Mouse (Mus musculus): ENCODE data around the gene Ptgfrn. TPM values are rescaled to one million over a fixed set of nuclear protein-coding genes. Genes with fewer than 3 reads are reported as not detected.
A peak's percentile ranks its signal among the peaks of the same experiment; 100 is the strongest.

The Ptgfrn gene
- polyA plus RNA-seq (2021): 160 TPM

DNA sequence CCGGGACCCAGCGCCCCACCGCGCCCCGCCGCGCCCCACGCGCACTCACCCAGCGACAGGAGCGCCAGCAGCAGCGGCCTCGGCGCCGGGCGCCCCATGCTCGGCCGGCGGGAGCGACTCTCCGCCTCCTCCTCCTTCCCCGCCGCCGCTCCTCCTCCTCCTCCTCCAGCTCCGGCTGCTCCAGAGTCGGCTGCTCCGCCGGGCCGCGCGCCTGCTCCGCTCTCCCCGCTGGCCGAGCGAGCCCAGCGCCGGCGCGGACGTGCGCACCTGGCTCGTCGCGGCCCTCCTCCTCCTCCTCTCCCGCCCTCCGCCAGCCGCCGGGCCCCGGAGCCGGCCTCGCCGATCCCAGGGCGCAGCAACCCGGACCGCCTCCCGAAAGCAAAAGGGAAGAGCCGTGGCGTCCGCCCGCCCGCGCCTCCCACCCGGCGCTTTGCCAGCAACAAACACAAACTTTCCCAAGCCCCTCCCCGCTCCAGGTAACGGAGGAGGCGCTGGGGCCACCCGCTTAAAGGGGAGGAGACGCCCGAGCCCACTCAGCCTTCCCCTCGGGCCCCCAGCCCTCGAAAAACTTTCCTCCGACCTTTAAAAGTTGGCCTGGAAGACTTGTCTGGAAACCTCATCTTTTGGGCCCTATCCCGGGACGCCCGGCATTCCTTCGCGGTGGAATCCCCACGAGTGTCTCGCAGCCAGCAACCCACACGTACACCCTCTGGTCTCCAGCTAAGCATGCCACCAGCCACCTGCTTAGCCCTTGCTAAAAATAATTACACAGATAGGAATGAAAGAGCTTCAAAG is at the start of gene Ptgfrn:
TSS of gene Ptgfrn (minus strand) at position 236 of the 795 bp plus-strand sequence.
- in situ Hi-C loops (cut with MboI; ENCODE audit: low pct_unique_long_range_greater_than_20kb): no loop called here
- ChIA-PET CTCF (no interaction called here), POLR2A (interaction anchor here (0.5 to 1.0 kb wide), 4 partner anchors 13 to 158 kb away, joined by 3 to 4 read pairs (median 3); no protein-coding TSS in a partner anchor)
- no peak for TF ChIP-seq CTCF (IDR thresholded peaks at IDR 0.05)
- H3K27me3 ChIP-seq: no peaks in the 10 kb centered on the region
- DNase-seq (ENCODE audit: low read depth, low spot score) (no peak), ATAC-seq (peak; percentile 36)

DNA sequence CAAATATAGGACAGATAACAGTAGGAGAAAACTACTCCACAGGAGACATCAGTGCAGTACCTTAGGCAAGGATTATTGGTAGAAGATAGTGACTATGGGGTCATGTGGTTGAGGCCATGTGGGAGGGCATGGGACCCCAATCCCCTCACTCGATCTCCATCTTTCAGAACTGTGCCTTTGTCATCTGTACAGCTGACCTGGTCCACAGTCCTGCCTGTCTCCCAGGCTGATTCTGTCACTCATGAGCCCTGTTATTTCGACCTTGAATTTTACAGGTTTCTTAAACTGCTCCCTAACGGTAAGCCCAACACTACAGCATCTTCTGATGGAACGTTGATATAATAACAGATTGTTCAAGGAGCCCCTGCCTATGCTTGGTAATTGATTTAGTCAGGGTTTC is 49.6 kb upstream of the Ptgfrn start:
- DNase-seq (ENCODE audit: low read depth, low spot score) (no peak), ATAC-seq (no peak)
- H3K27me3 ChIP-seq: peaks cover 4% of the 10 kb centered on the region
- ChIA-PET POLR2A (no interaction called here), CTCF (no interaction called here)
- TF ChIP-seq CTCF (IDR thresholded peaks at IDR 0.05): no peak
- in situ Hi-C loops (cut with MboI; ENCODE audit: low pct_unique_long_range_greater_than_20kb): loop anchor here (5.0 kb wide), 1 partner anchor 187 kb away; no protein-coding TSS in a partner anchor

DNA sequence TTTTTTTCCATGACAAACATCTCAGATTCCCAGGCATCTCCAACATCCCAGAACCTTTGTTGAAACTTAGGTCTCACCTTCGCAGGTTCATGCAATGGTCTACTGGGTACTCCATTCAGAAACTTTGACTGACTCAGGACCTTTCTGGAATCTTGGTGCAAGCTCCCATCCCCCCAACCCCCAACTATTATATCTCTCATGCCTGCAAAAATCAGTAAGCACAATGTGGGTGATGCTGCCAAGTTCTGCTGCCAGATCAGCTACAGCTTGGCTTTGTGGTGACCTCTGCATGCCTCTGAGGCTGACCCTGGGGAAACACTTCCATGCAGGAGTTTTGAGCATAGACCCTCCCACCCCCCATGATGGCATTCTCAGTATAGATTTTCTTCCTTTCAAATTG is 44.0 kb upstream of the Ptgfrn start:
- in situ Hi-C loops (cut with MboI; ENCODE audit: low pct_unique_long_range_greater_than_20kb): no loop called here
- POLR2A ChIA-PET: no interaction called here
- H3K27me3 ChIP-seq: peaks cover 4% of the 10 kb centered on the region
- ATAC-seq: no peak
- CTCF ChIA-PET: no interaction called here
- DNase-seq (ENCODE audit: low read depth, low spot score): no peak
- TF ChIP-seq CTCF (IDR thresholded peaks at IDR 0.05): no peak

DNA sequence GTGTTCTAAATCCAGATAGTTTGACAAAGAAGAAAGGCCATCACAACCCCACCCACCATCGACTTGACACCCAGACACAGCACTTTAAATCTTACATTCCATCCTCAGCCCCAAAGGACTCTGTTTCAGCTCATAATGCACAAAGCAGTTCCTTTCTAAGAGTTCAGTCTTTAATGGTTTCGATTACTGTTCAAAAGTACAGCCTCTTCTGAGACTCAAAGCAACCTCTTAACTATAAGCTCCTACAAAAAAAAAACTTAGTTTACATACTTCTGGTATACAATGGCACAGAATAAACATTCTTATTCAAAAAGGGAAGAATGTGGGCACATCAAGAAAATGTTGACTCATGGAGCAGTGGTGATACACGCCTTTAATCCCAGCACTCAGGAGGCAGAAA is 43.3 kb upstream of the Ptgfrn start:
- POLR2A ChIA-PET: no interaction called here
- TF ChIP-seq CTCF (IDR thresholded peaks at IDR 0.05): no peak
- H3K27me3 ChIP-seq: peaks cover 4% of the 10 kb centered on the region
- CTCF ChIA-PET: no interaction called here
- ATAC-seq: no peak
- in situ Hi-C loops (cut with MboI; ENCODE audit: low pct_unique_long_range_greater_than_20kb): no loop called here
- DNase-seq (ENCODE audit: low read depth, low spot score): no peak

DNA sequence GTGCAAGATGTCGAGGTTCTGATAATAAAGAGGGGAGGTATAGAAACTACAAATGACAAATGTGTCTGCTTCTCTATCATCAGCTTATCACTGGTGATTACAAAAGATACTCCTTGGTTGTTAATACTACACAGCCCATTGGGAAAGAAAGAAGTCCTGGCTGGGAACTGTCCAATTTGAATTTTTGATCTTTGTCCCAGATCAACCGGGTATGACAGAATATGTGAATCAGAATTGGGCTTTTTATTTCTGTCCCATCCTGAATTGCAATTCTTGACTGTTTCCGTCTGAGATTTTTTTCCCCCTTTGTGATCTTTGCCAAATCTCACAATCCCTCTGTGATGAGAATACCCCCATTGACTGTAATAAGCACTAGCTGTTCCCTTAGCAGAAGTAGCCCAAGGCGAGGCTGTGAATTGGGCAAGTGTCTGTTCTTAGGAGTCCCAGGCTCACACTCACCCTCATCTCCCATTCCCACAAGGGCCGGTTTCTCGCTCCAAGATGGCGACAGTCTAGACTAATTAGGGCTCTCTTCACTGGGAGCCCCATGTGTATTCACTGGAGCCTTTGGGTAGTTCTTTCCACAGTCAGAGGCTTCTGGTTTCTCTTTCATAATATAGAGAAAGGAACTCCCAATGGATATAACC is 36.2 kb upstream of the Ptgfrn start:
- CTCF ChIA-PET: no interaction called here
- in situ Hi-C loops (cut with MboI; ENCODE audit: low pct_unique_long_range_greater_than_20kb): no loop called here

DNA sequence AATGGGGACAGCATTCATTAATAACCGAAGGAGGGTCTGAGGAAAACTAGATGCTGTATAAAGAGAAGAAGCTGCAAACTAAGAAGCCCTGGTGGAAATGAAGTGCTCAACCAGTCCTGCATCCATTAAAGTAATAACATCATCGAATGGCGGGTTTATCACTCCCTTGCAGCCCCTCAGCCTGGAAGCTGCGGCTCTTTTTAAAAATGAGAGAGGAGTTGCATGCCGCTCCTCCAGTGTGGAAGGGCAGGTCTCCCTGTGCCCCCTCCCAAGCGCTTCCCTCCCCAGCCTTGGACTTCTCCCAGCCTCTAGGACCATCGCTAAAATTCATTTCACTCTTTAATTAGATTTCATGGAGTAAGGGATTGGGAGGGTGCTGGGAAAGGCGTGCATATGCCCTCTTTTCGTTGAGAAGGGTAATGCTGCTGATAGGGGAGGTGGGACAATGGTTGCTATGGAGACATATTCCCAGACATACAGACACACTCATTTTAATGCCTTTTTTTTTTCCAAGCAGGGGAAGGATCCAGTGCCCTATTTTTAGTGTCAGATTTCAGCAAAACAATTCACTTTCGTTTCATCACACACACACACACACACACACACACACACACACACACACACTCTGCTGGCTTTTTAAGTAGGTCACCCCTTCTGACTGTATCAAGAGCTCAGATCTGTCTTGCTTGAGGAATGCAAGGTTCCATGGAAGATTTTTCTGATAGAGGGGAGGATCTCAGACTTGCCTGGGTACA is 35.4 kb upstream of the Ptgfrn start:
- TF ChIP-seq CTCF (IDR thresholded peaks at IDR 0.05): no peak
- no peaks in the 10 kb centered on the region for H3K27me3 ChIP-seq
- ChIA-PET POLR2A (no interaction called here), CTCF (interaction anchor here (1.3 kb wide), 1 partner anchor 123 kb away, joined by 3 read pairs; no protein-coding TSS in a partner anchor)
- DNase-seq (ENCODE audit: low read depth, low spot score): no peak
- ATAC-seq: no peak
- in situ Hi-C loops (cut with MboI; ENCODE audit: low pct_unique_long_range_greater_than_20kb): no loop called here

More for the DNA sequence above, 36.2 kb upstream of the Ptgfrn start:
- ATAC-seq (no peak), DNase-seq (ENCODE audit: low read depth, low spot score) (no peak)
- H3K27me3 ChIP-seq: no peaks in the 10 kb centered on the region
- no peak for TF ChIP-seq CTCF (IDR thresholded peaks at IDR 0.05)
- POLR2A ChIA-PET: no interaction called here

DNA sequence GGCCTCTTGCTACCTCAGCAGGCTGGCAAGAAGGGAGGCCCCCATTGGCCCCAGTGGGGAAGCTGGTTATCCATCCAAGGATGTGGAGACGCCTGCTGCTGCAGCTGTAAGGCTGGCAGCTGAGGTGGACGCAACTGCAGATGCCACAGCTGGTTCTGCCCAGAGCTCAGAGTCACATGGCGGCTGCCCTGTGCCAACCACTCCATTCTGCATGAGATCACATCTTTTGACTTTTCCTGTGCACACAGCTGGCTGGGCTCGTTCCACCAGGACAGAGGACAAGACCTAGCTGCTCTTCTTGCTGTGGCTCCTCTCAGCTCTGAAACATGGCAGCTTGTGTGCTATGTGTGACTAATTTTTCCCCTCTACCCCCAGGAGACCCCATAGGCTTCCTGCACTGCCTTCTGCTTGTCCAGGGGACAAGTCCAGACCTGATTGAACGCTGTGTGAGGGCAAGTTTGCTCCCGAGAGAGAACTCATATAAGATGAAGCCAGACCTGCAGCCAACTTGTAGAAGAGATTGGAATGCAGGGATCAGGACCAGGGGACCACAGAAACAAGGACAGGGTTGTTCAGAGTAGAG is 34.4 kb upstream of the Ptgfrn start:
- no peak for TF ChIP-seq CTCF (IDR thresholded peaks at IDR 0.05)
- in situ Hi-C loops (cut with MboI; ENCODE audit: low pct_unique_long_range_greater_than_20kb): no loop called here
- DNase-seq (ENCODE audit: low read depth, low spot score) (no peak), ATAC-seq (no peak)
- ChIA-PET CTCF (interaction anchor here (1.3 kb wide), 1 partner anchor 122 kb away, joined by 3 read pairs; no protein-coding TSS in a partner anchor), POLR2A (no interaction called here)
- H3K27me3 ChIP-seq: no peaks in the 10 kb centered on the region

DNA sequence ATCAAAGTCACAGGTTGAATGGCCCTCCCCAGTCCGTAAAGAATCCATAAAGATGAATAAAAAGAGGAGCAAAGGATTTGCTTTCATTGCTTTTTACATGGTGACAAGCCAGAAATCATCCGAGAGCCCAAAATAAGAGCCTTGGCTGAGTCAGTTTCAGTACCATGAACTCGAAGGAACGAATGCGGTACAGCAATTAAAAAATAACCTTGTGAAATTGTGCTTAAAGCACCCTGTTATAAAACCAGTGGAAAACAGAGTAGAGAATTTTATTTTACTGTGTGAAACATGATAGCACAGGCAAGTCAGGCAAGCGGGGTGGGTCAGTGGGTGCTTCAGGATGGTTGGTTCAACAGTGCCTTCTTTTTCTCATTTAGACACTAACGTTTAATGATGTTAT is 33.4 kb upstream of the Ptgfrn start:
- POLR2A ChIA-PET: no interaction called here
- DNase-seq (ENCODE audit: low read depth, low spot score): no peak
- TF ChIP-seq CTCF (IDR thresholded peaks at IDR 0.05): no peak
- ATAC-seq: no peak
- no peaks in the 10 kb centered on the region for H3K27me3 ChIP-seq
- CTCF ChIA-PET: no interaction called here
- in situ Hi-C loops (cut with MboI; ENCODE audit: low pct_unique_long_range_greater_than_20kb): no loop called here

DNA sequence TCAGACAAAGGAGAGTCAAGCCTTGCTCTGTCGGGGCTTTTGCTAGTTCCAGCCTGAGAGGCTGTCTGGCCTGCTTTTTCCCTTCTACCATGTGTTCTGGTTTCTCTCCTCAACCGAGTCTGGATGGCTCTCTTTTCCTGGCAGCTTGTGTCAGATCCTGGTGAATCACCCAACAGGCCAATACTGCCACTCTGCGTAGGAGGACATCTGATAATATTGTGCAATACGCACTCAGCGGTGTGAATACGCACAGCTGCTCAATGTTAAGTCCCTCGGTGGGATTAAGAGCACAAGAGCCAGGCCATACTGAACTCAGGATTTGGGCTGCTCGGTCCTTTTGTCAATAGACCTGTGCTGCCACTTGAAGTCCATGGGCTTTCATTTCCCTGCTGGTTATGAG is 31.8 kb upstream of the Ptgfrn start:
- no peak for TF ChIP-seq CTCF (IDR thresholded peaks at IDR 0.05)
- ATAC-seq: no peak

DNA sequence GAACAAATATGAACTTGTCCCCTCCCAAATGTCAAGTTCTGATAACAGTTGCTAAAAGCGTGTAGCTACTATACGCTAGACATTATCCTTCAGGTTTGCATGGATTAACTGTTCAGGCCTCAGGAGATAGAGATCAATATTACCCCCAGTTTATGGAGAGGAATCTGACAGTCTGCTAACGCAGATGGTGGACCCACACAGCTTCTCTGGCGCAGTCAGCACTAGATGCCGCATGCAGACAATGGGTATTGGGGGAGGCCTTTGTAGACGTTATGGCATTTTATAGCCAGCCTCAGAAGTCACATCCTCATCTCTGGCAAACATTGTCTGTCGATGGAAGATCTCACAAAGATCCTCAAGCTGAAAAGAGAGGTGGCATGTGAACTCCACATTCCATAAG is 29.9 kb upstream of the Ptgfrn start:
- ATAC-seq: no peak
- CTCF ChIA-PET: no interaction called here
- no peaks in the 10 kb centered on the region for H3K27me3 ChIP-seq
- POLR2A ChIA-PET: no interaction called here
- DNase-seq (ENCODE audit: low read depth, low spot score): no peak
- in situ Hi-C loops (cut with MboI; ENCODE audit: low pct_unique_long_range_greater_than_20kb): no loop called here
- TF ChIP-seq CTCF (IDR thresholded peaks at IDR 0.05): no peak

More for the DNA sequence above, 31.8 kb upstream of the Ptgfrn start:
- H3K27me3 ChIP-seq: no peaks in the 10 kb centered on the region
- ChIA-PET CTCF (no interaction called here), POLR2A (interaction anchor here (0.5 kb wide), 1 partner anchor 45 kb away, joined by 3 read pairs; no protein-coding TSS in a partner anchor)
- in situ Hi-C loops (cut with MboI; ENCODE audit: low pct_unique_long_range_greater_than_20kb): no loop called here
- no peak for DNase-seq (ENCODE audit: low read depth, low spot score)

Measured in Patski (cell line).